Mouse (Mus musculus) lung, embryonic 14.5 days (tissue): Measurements from ENCODE around the gene Snrpa1. TPM values are rescaled to one million over a fixed set of nuclear protein-coding genes. Genes with fewer than 3 reads are reported as not detected.
A peak's percentile ranks its signal among the peaks of the same experiment; 100 is the strongest.

ENCODE experiments used
- ATAC-seq: fragments of 200-750 bp; cut with Nextera tagmentation; 2 replicates; pipeline ENCODE4 v1.8.0; 2017; ENCODE audit warnings: mild to moderate bottlenecking, moderate TSS enrichment, moderate library complexity; ENCODE audit not compliant: insufficient read depth
- DNase-seq: peaks from one replicate; pipeline ENCODE4 v3.0.0-alpha.2; 2015
- H3K27ac ChIP-seq: fragments of 300-500 bp; sonication (generic); 2 replicates; pipeline ENCODE4 v1.5.1; 2014; ENCODE audit warnings: low read depth, mild to moderate bottlenecking, moderate library complexity
- H3K27me3 ChIP-seq: fragments of 300-500 bp; sonication (generic); 2 replicates; pipeline ENCODE4 v1.6.1; 2014; ENCODE audit warnings: low read length, control low read depth; ENCODE audit not compliant: insufficient read depth
- H3K36me3 ChIP-seq: fragments of 300-500 bp; sonication (generic); 2 replicates; pipeline ENCODE4 v1.6.1; 2014; ENCODE audit warnings: control low read depth; ENCODE audit not compliant: insufficient read depth
- H3K4me1 ChIP-seq: fragments of 300-500 bp; sonication (generic); 2 replicates; pipeline ENCODE4 v1.6.1; 2014; ENCODE audit warnings: antibody characterized with exemption, control low read depth; ENCODE audit not compliant: insufficient read depth
- H3K4me2 ChIP-seq: fragments of 300-500 bp; sonication (generic); 2 replicates; pipeline ENCODE4 v1.6.1; 2014; ENCODE audit warnings: mild to moderate bottlenecking
- H3K4me3 ChIP-seq: fragments of 300-500 bp; sonication (generic); 2 replicates; pipeline ENCODE4 v1.5.1; 2014; ENCODE audit warnings: low read depth, low read length
- H3K9ac ChIP-seq: fragments of 300-500 bp; sonication (generic); 2 replicates; pipeline ENCODE4 v1.6.1; 2014
- H3K9me3 ChIP-seq: fragments of 300-500 bp; sonication (generic); 2 replicates; pipeline ENCODE4 v1.6.1; 2016; ENCODE audit warnings: low read depth, low read length, control low read depth
- CTCF ChIP-seq: IDR thresholded peaks from 2 replicates; pipeline ENCODE4 v1.5.1; 2016; ENCODE audit warnings: antibody characterized with exemption, low read depth
- WGBS: fragments of 180-500 bp; shearing (Covaris S2); extraction: QIAGEN DNeasy Blood & Tissue Kit; methylation state at CpG from one replicate; pipeline ENCODE4 v1.1.7; 2014; 5-methylcytosine and 5-hydroxymethylcytosine counted together
- polyA plus RNA-seq: library from polyadenylated mRNA; unstranded; fragments of >200 nt; fragmentation: Nextera tagmentation; extraction: Ambion mirVana; gene quantifications from 2 replicates; pipeline ENCODE4 v1.2.1, GENCODE M21; 2014

The Snrpa1 gene
- 196 and 200 TPM in 2 replicates for polyA plus RNA-seq

DNA sequence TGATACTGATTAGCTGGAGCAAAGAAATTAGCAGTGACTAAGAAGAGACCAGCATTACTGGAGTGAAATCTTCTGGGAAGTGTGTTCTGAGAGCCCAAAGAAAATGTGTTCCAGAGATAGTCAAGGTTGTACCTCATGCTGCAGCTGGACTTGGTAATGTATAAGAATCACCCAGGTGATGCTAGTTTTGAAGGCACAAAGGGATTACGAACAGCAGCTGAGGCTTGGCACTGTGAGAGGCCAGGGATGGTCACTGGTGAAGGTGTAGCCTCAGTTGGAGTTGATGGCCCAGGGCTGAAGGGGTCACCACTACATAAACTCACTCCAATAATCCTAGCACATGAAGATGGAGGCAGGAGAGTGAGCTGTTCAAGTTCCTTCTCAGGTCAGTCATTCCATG, at the start of gene Snrpa1:
Gene Snrpa1 (plus strand): TSS at position 301 of the 400 bp plus-strand sequence.
- Histone ChIP-seq H3K36me3 (peaks cover 16% of the 10 kb centered on the region), H3K4me1 (peaks cover 3% of the 10 kb centered on the region; the same call in 1 of the 2 replicates), H3K9ac (peak within 1 kb of the TSS; percentile 96; the same call in 1 of the 2 replicates), H3K4me2 (peak within 1 kb of the TSS; percentile 94), H3K9me3 (no peaks in the 10 kb centered on the region), H3K4me3 (peak within 1 kb of the TSS; percentile 92), H3K27ac (no peak within 1 kb of the TSS), H3K27me3 (no peaks in the 10 kb centered on the region)
- no peak for DNase-seq
- WGBS, result 71% methylated on average over 1 of the region's 1 CpGs
- no peak for TF ChIP-seq CTCF
- no peak for ATAC-seq

GRCm38 (mm10) chr7:66010518-66010917, 48.3 kb upstream of the Snrpa1 start:
- Histone ChIP-seq H3K27ac (no peak overlapping the region), H3K9ac (no peak overlapping the region), H3K4me1 (no peaks in the 10 kb centered on the region), H3K4me3 (no peak overlapping the region), H3K36me3 (no peaks in the 10 kb centered on the region), H3K27me3 (no peaks in the 10 kb centered on the region), H3K9me3 (no peaks in the 10 kb centered on the region), H3K4me2 (no peak overlapping the region)
- no peak for TF ChIP-seq CTCF
- DNase-seq (peak; percentile 26), ATAC-seq (no peak)
- WGBS, result 45% methylated on average over 6 of the region's 6 CpGs

GRCm38 (mm10) chr7:66027747-66028146, 31.1 kb upstream of the Snrpa1 start:
- Histone ChIP-seq H3K9me3 (no peaks in the 10 kb centered on the region), H3K27ac (no peak overlapping the region), H3K4me1 (no peaks in the 10 kb centered on the region), H3K36me3 (no peaks in the 10 kb centered on the region), H3K4me3 (no peak overlapping the region), H3K4me2 (no peak overlapping the region), H3K9ac (no peak overlapping the region), H3K27me3 (no peaks in the 10 kb centered on the region)
- no peak for ATAC-seq
- WGBS, result 83% methylated on average over 2 of the region's 2 CpGs
- DNase-seq, result peak; percentile 30
- TF ChIP-seq CTCF, result peak; percentile 64

GRCm38 (mm10) chr7:66028766-66029512, 29.9 kb upstream of the Snrpa1 start:
- no peak for DNase-seq
- no peak overlapping the region for H3K4me2 ChIP-seq
- WGBS, result 62% methylated on average over 6 of the region's 6 CpGs
- H3K27me3 ChIP-seq, result no peaks in the 10 kb centered on the region
- H3K9me3 ChIP-seq, result no peaks in the 10 kb centered on the region
- H3K27ac ChIP-seq, result no peak overlapping the region
- ATAC-seq, result peak; percentile 56; the same call in 1 of the 2 replicates
- H3K36me3 ChIP-seq, result no peaks in the 10 kb centered on the region
- H3K4me3 ChIP-seq, result no peak overlapping the region
- H3K4me1 ChIP-seq, result no peaks in the 10 kb centered on the region
- H3K9ac ChIP-seq, result no peak overlapping the region
- TF ChIP-seq CTCF, result no peak

- Histone ChIP-seq H3K27ac (no peak overlapping the region), H3K9me3 (no peaks in the 10 kb centered on the region), H3K4me2 (no peak overlapping the region), H3K4me1 (no peaks in the 10 kb centered on the region), H3K36me3 (no peaks in the 10 kb centered on the region), H3K27me3 (no peaks in the 10 kb centered on the region), H3K4me3 (no peak overlapping the region), H3K9ac (no peak overlapping the region)
- 0 out of 2 replicates have a peak, but pooled peaks have one; percentile 62 for ATAC-seq
- WGBS, result 46% methylated on average over 8 of the region's 8 CpGs
- DNase-seq, result peak; percentile 37
- TF ChIP-seq CTCF, result no peak
These were observed 22.0 kb upstream of the Snrpa1 start for GRCm38 (mm10) chr7:66036809-66037208.

GRCm38 (mm10) chr7:66038261-66038660, 20.5 kb upstream of the Snrpa1 start:
- 72% methylated on average over 3 of the region's 3 CpGs for WGBS
- no peak for TF ChIP-seq CTCF
- Histone ChIP-seq H3K4me3 (no peak overlapping the region), H3K9ac (no peak overlapping the region), H3K4me2 (no peak overlapping the region), H3K36me3 (no peaks in the 10 kb centered on the region), H3K27ac (no peak overlapping the region), H3K27me3 (no peaks in the 10 kb centered on the region), H3K9me3 (no peaks in the 10 kb centered on the region), H3K4me1 (no peaks in the 10 kb centered on the region)
- ATAC-seq, result no peak
- DNase-seq, result no peak

GRCm38 (mm10) chr7:66038730-66039129, 20.1 kb upstream of the Snrpa1 start:
- WGBS, result 80% methylated on average over 11 of the region's 11 CpGs
- no peak overlapping the region for H3K9ac ChIP-seq
- ATAC-seq (no peak), DNase-seq (no peak)
- no peaks in the 10 kb centered on the region for H3K9me3 ChIP-seq
- no peaks in the 10 kb centered on the region for H3K4me1 ChIP-seq
- H3K4me3 ChIP-seq, result no peak overlapping the region
- no peak overlapping the region for H3K27ac ChIP-seq
- no peaks in the 10 kb centered on the region for H3K27me3 ChIP-seq
- H3K36me3 ChIP-seq, result no peaks in the 10 kb centered on the region
- TF ChIP-seq CTCF, result no peak
- H3K4me2 ChIP-seq, result no peak overlapping the region
